8 mouse cellular contexts compared by ENCODE assay signal in the genomic region with DNA sequence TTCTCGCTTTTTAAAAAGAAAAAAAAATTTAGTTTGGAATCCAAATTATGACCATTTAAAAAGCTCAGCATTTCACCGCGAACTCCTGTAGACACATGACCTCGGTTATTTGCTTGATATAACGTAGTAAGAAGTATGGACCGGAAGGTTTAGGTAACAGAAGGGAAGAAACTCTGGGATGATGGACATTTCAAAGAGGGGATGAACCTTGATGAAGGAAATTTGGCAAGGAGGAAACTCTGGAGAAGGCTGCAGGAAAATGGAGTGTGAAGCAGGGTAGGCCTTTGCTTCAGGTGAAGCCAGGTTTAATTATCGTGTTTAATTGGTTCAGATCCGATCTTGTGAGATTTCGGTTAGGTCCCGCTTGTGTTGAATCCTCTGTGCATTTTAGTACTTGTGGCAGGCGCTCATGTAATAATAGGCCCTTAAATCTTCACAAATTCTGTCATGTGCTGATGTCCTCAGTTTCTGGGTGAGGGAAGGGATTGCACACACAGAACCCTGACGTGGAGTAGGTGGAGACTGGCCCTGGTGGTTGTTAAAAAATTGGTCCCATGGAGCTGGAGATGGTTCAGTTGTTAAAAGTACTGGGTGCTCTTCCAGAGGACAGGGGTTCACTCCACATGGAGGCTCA. TPM values are rescaled to one million over a fixed set of nuclear protein-coding genes. Genes with fewer than 3 reads are reported as not detected.
DNase-seq lines count a peak whose midpoint lies in the region; ATAC-seq and TF ChIP-seq lines count a peak whose summit lies in the region.

No protein-coding gene starts in this region.

- H3K4me1 ChIP-seq in embryonic facial prominence, embryonic 11.5 days (ENCODE audit: control insufficient read depth, insufficient read depth, low read length) = no peaks in the 10 kb centered on the region; the same call in 1 of the 2 replicates
- H3K4me1 ChIP-seq in intestine, embryonic 14.5 days (replicated peaks; ENCODE audit: control insufficient read depth, insufficient read depth, low read length) = peaks cover 13% of the 10 kb centered on the region

- peak overlapping the region; percentile 66 for H3K4me2 ChIP-seq in embryonic facial prominence, embryonic 11.5 days (ENCODE audit: low read depth, low read length)
- peak overlapping the region; percentile 82 for H3K4me2 ChIP-seq in intestine, embryonic 14.5 days (ENCODE audit: low read length)

- intact Hi-C loops in left cerebral cortex, adult 2 months (cut with DNase I) = loop anchor here (1.0 to 5.0 kb wide), 2 partner anchors 42 to 205 kb away; no protein-coding TSS in a partner anchor

- no peaks in the 10 kb centered on the region for H3K9me3 ChIP-seq in embryonic facial prominence, embryonic 11.5 days (replicated peaks; ENCODE audit: control insufficient read depth, low read length)
- no peaks in the 10 kb centered on the region for H3K9me3 ChIP-seq in intestine, embryonic 14.5 days (ENCODE audit: control insufficient read depth, low read length)

- no peak for TF ChIP-seq CTCF in left cerebral cortex, adult 2 months (IDR thresholded peaks at IDR 0.05)

- H3K27ac ChIP-seq in left cerebral cortex, adult 2 months = peak overlapping the region; percentile 91; the same call in 1 of the 2 replicates
- no peak overlapping the region for H3K27ac ChIP-seq in embryonic facial prominence, embryonic 11.5 days (replicated peaks; ENCODE audit: low read depth, low read length)
- H3K27ac ChIP-seq in intestine, embryonic 14.5 days (ENCODE audit: low read depth) = 0 out of 2 replicates have a peak overlapping the region, but pooled peaks have one; percentile 87

- H3K27me3 ChIP-seq in embryonic facial prominence, embryonic 11.5 days (ENCODE audit: control insufficient read depth, insufficient read depth, low read length) = no peaks in the 10 kb centered on the region
- H3K27me3 ChIP-seq in intestine, embryonic 14.5 days (replicated peaks; ENCODE audit: control insufficient read depth, insufficient read depth, low read length) = no peaks in the 10 kb centered on the region

- ATAC-seq in embryonic facial prominence, embryonic 11.5 days (replicated peaks; ENCODE audit: insufficient number of reproducible peaks, low FRiP score, low TSS enrichment, low read depth) = no peak
- ATAC-seq in intestine, embryonic 14.5 days (replicated peaks; ENCODE audit: low FRiP score, low TSS enrichment, low read depth) = no peak
- no peak for ATAC-seq in activated CD4-positive, CD25-positive, alpha-beta regulatory T cell, adult 4 months

- WGBS in embryonic facial prominence, embryonic 11.5 days = 34% methylated on average over 12 of the region's 12 CpGs
- 29% methylated on average over 12 of the region's 12 CpGs for WGBS in intestine, embryonic 14.5 days

- H3K4me3 ChIP-seq in left cerebral cortex, adult 2 months = peak overlapping the region; percentile 97
- peak overlapping the region; percentile 96 for H3K4me3 ChIP-seq in embryonic facial prominence, embryonic 11.5 days (ENCODE audit: low read depth, low read length)
- H3K4me3 ChIP-seq in intestine, embryonic 14.5 days (ENCODE audit: low read depth, low read length) = peak overlapping the region; percentile 89

- H3K36me3 ChIP-seq in embryonic facial prominence, embryonic 11.5 days (replicated peaks; ENCODE audit: control insufficient read depth, insufficient read depth, low read depth, low read length) = no peaks in the 10 kb centered on the region; the same call in 1 of the 2 replicates
- peaks cover 18% of the 10 kb centered on the region for H3K36me3 ChIP-seq in intestine, embryonic 14.5 days (ENCODE audit: control insufficient read depth, insufficient read depth, low read length)

- peak overlapping the region; percentile 94 for H3K9ac ChIP-seq in embryonic facial prominence, embryonic 11.5 days (replicated peaks; ENCODE audit: low read length)
- H3K9ac ChIP-seq in intestine, embryonic 14.5 days (ENCODE audit: low read length) = peak overlapping the region; percentile 92

- no peak for DNase-seq in left cerebral cortex, adult 2 months (ENCODE audit: extremely low spot score in 1 of 2, low spot score in 2 of 2)
- DNase-seq in left cerebral cortex, adult 9 months (ENCODE audit: low spot score in 2 of 2) = no peak
- no peak for DNase-seq in embryonic facial prominence, embryonic 11.5 days (ENCODE audit: low spot score)
- DNase-seq in intestine, embryonic 14.5 days (ENCODE audit: low spot score) = no peak
- peak; percentile 18 for DNase-seq in naive thymus-derived CD4-positive, alpha-beta T cell, adult 2 months (ENCODE audit: low read depth)
- no peak for DNase-seq in urinary bladder, postnatal 25 days (ENCODE audit: low spot score)
- no peak for DNase-seq in spleen, postnatal 36 days (ENCODE audit: low spot score in 2 of 2)

RNA-seq across cellular contexts. Expression of a gene that starts 2.2 kb away (rescaled TPM):
- 10 to 100 TPM; 71.8 to 80.8 TPM for total RNA-seq in left cerebral cortex, adult 2 months (2021)
- 178 and 190 TPM in 2 replicates for polyA plus RNA-seq in embryonic facial prominence, embryonic 11.5 days (2014; fragmentation: Nextera tagmentation; extraction: Ambion mirVana)
- polyA plus RNA-seq in intestine, embryonic 14.5 days (2014; fragmentation: Nextera tagmentation; extraction: Ambion mirVana) = 171 and 181 TPM in 2 replicates
- polyA plus RNA-seq in activated CD4-positive, CD25-positive, alpha-beta regulatory T cell, adult 4 months (2017; shearing (Covaris generic)) = 100 to 1,000 TPM; 124 to 131 TPM

RNA-seq across cellular contexts. Expression of a gene that starts 30.5 kb away (rescaled TPM):
- 1 to 10 TPM; 3.5 to 3.6 TPM for total RNA-seq in left cerebral cortex, adult 2 months (2021)
- 0.38 and 1.3 TPM in 2 replicates for polyA plus RNA-seq in embryonic facial prominence, embryonic 11.5 days (2014; fragmentation: Nextera tagmentation; extraction: Ambion mirVana)
- 0.24 and 0.38 TPM in 2 replicates for polyA plus RNA-seq in intestine, embryonic 14.5 days (2014; fragmentation: Nextera tagmentation; extraction: Ambion mirVana)
- polyA plus RNA-seq in activated CD4-positive, CD25-positive, alpha-beta regulatory T cell, adult 4 months (2017; shearing (Covaris generic)) = not detected

RNA-seq across cellular contexts. Expression of a gene that starts 30.7 kb away (rescaled TPM):
- total RNA-seq in left cerebral cortex, adult 2 months (2021) = 10 to 100 TPM; 20.6 to 21.1 TPM
- polyA plus RNA-seq in embryonic facial prominence, embryonic 11.5 days (2014; fragmentation: Nextera tagmentation; extraction: Ambion mirVana) = 49.2 and 50.6 TPM in 2 replicates
- 22.8 and 24.3 TPM in 2 replicates for polyA plus RNA-seq in intestine, embryonic 14.5 days (2014; fragmentation: Nextera tagmentation; extraction: Ambion mirVana)
- polyA plus RNA-seq in activated CD4-positive, CD25-positive, alpha-beta regulatory T cell, adult 4 months (2017; shearing (Covaris generic)) = 10 to 100 TPM; 53.1 to 55.4 TPM
